In genomic region chr3:122206279-122207070, GRCm38 (mm10) we compare ENCODE assay signal across 12 mouse cellular contexts. TPM values are rescaled to one million over a fixed set of nuclear protein-coding genes. Genes with fewer than 3 reads are reported as not detected.
A peak's percentile ranks its signal among the peaks of the same experiment; 100 is the strongest.
DNase-seq lines count a peak whose midpoint lies in the region; ATAC-seq and TF ChIP-seq lines count a peak whose summit lies in the region.
"Had no signal": no experiment of that assay in that cellular context is flagged by ENCODE, and none has a peak within 500 bp of the region (broad histone marks: within the 10 kb centered on the region; RNA-seq: fewer than 3 reads in every experiment).

No protein-coding gene starts in this region.

- no peak overlapping the region for H3K9ac ChIP-seq in hindbrain, postnatal 0 days (replicated peaks; ENCODE audit: low read length)
- H3K9ac ChIP-seq in hindbrain, embryonic 12.5 days, result no peak overlapping the region
- H3K9ac ChIP-seq in intestine, postnatal 0 days (ENCODE audit: low read depth, low read length), result 0 out of 2 replicates have a peak overlapping the region, but pooled peaks have one; percentile 1
- H3K9ac ChIP-seq in liver, embryonic 15.5 days, result no peak overlapping the region
- H3K9ac ChIP-seq: embryonic facial prominence, embryonic 15.5 days; hindbrain, embryonic 15.5 days; limb, embryonic 13.5 days had no signal

- no peak overlapping the region for H3K4me2 ChIP-seq in hindbrain, postnatal 0 days (ENCODE audit: low read depth, low read length)
- H3K4me2 ChIP-seq in hindbrain, embryonic 12.5 days (replicated peaks), result no peak overlapping the region
- H3K4me2 ChIP-seq in intestine, postnatal 0 days (replicated peaks; ENCODE audit: low read depth), result peak overlapping the region; percentile 27
- 0 out of 2 replicates have a peak overlapping the region, but pooled peaks have one; percentile 10 for H3K4me2 ChIP-seq in liver, embryonic 15.5 days
- H3K4me2 ChIP-seq: embryonic facial prominence, embryonic 15.5 days; hindbrain, embryonic 15.5 days; limb, embryonic 13.5 days had no signal

- no peak overlapping the region for H3K4me3 ChIP-seq in hindbrain, postnatal 0 days (ENCODE audit: low read length)
- H3K4me3 ChIP-seq in hindbrain, embryonic 12.5 days, result no peak overlapping the region
- H3K4me3 ChIP-seq in intestine, postnatal 0 days (ENCODE audit: low read depth, low read length), result no peak overlapping the region
- no peak overlapping the region for H3K4me3 ChIP-seq in liver, embryonic 15.5 days (replicated peaks)
- H3K4me3 ChIP-seq: embryonic facial prominence, embryonic 15.5 days; hindbrain, embryonic 15.5 days; limb, embryonic 13.5 days had no signal

- intact Hi-C loops in left cerebral cortex, postnatal 36 days (cut with DNase I), result no loop called here

- peak; percentile 83 for ATAC-seq in hindbrain, postnatal 0 days
- ATAC-seq in hindbrain, embryonic 12.5 days (ENCODE audit: low FRiP score), result no peak
- peak; percentile 84 for ATAC-seq in cerebellum, adult (ENCODE audit: insufficient number of reproducible peaks, low FRiP score, low TSS enrichment)
- ATAC-seq in intestine, postnatal 0 days, result peak; percentile 78
- peak; percentile 69 for ATAC-seq in liver, embryonic 15.5 days (ENCODE audit: insufficient read depth)

- peak overlapping the region; percentile 56; the same call in 1 of the 2 replicates for H3K27ac ChIP-seq in hindbrain, postnatal 0 days
- no peak overlapping the region for H3K27ac ChIP-seq in hindbrain, embryonic 12.5 days
- peak overlapping the region; percentile 73 for H3K27ac ChIP-seq in intestine, postnatal 0 days (ENCODE audit: low read depth, low read length)
- peak overlapping the region; percentile 62 for H3K27ac ChIP-seq in liver, embryonic 15.5 days (replicated peaks)
- H3K27ac ChIP-seq: embryonic facial prominence, embryonic 15.5 days; hindbrain, embryonic 15.5 days; limb, embryonic 13.5 days had no signal

- 0 out of 2 replicates have a peak, but pooled peaks cover 8% of the 10 kb centered on the region for H3K4me1 ChIP-seq in hindbrain, postnatal 0 days (ENCODE audit: insufficient read depth, low read length)
- H3K4me1 ChIP-seq in hindbrain, embryonic 12.5 days, result no peaks in the 10 kb centered on the region
- H3K4me1 ChIP-seq in intestine, postnatal 0 days (replicated peaks; ENCODE audit: control insufficient read depth, insufficient read depth, low read length), result 0 out of 2 replicates have a peak, but pooled peaks cover 10% of the 10 kb centered on the region
- H3K4me1 ChIP-seq in liver, embryonic 15.5 days (replicated peaks), result peaks cover 7% of the 10 kb centered on the region
- H3K4me1 ChIP-seq: hindbrain, embryonic 15.5 days had no signal

- DNase-seq in hindbrain, postnatal 0 days (ENCODE audit: low spot score), result peak; percentile 82
- DNase-seq in testis, postnatal 10 days (ENCODE audit: low spot score), result no peak
- DNase-seq in left cerebral cortex, postnatal 36 days (ENCODE audit: low spot score in 2 of 2), result no peak
- no peak for DNase-seq in urinary bladder, postnatal 4 days (ENCODE audit: low spot score in 2 of 2)
- DNase-seq: gastrocnemius, postnatal 10 days had no signal

- TF ChIP-seq CTCF in hindbrain, postnatal 0 days (IDR thresholded peaks at IDR 0.05; ENCODE audit: low read depth), result no peak
- TF ChIP-seq CTCF in intestine, postnatal 0 days (IDR thresholded peaks at IDR 0.05; ENCODE audit: low read depth), result no peak

- no peaks in the 10 kb centered on the region for H3K27me3 ChIP-seq in hindbrain, postnatal 0 days (ENCODE audit: insufficient read depth, low read length)
- no peaks in the 10 kb centered on the region for H3K27me3 ChIP-seq in hindbrain, embryonic 12.5 days
- H3K27me3 ChIP-seq in intestine, postnatal 0 days (replicated peaks; ENCODE audit: control insufficient read depth, insufficient read depth, low read length), result no peaks in the 10 kb centered on the region
- no peaks in the 10 kb centered on the region for H3K27me3 ChIP-seq in liver, embryonic 15.5 days
- H3K27me3 ChIP-seq: embryonic facial prominence, embryonic 15.5 days; hindbrain, embryonic 15.5 days; limb, embryonic 13.5 days had no signal

- H3K9me3 ChIP-seq in hindbrain, postnatal 0 days (ENCODE audit: low read length), result no peaks in the 10 kb centered on the region
- no peaks in the 10 kb centered on the region for H3K9me3 ChIP-seq in hindbrain, embryonic 12.5 days (replicated peaks)
- H3K9me3 ChIP-seq in intestine, postnatal 0 days (ENCODE audit: control insufficient read depth), result no peaks in the 10 kb centered on the region
- no peaks in the 10 kb centered on the region for H3K9me3 ChIP-seq in liver, embryonic 15.5 days (replicated peaks)
- H3K9me3 ChIP-seq: embryonic facial prominence, embryonic 15.5 days; hindbrain, embryonic 15.5 days; limb, embryonic 13.5 days had no signal

- WGBS in hindbrain, postnatal 0 days, result 39% methylated on average over 8 of the region's 8 CpGs
- 63% methylated on average over 8 of the region's 8 CpGs for WGBS in hindbrain, embryonic 12.5 days
- WGBS in intestine, postnatal 0 days, result 31% methylated on average over 8 of the region's 8 CpGs
- 51% methylated on average over 8 of the region's 8 CpGs for WGBS in liver, embryonic 15.5 days (ENCODE audit: insufficient replicate concordance)

- H3K36me3 ChIP-seq in hindbrain, postnatal 0 days (ENCODE audit: insufficient read depth, low read length), result no peaks in the 10 kb centered on the region
- H3K36me3 ChIP-seq in hindbrain, embryonic 12.5 days, result no peaks in the 10 kb centered on the region
- H3K36me3 ChIP-seq in intestine, postnatal 0 days (ENCODE audit: control insufficient read depth, insufficient read depth), result no peaks in the 10 kb centered on the region
- H3K36me3 ChIP-seq in liver, embryonic 15.5 days (replicated peaks), result no peaks in the 10 kb centered on the region
- H3K36me3 ChIP-seq: embryonic facial prominence, embryonic 15.5 days; hindbrain, embryonic 15.5 days; limb, embryonic 13.5 days had no signal

RNA-seq across cellular contexts. Expression of gene Gclm, which starts 38.9 kb away (rescaled TPM):
- total RNA-seq in hindbrain, postnatal 0 days (2014; rRNA removed), result 32.1 and 36.9 TPM in 2 replicates
- polyA plus RNA-seq in hindbrain, postnatal 0 days (2015; fragmentation: Nextera tagmentation; extraction: Ambion mirVana), result 65.0 and 67.6 TPM in 2 replicates
- 72.4 and 72.9 TPM in 2 replicates for polyA plus RNA-seq in hindbrain, embryonic 12.5 days (2016; fragmentation: Nextera tagmentation; extraction: Ambion mirVana)
- 382 and 400 TPM in 2 replicates for polyA plus RNA-seq in intestine, postnatal 0 days (2015; fragmentation: Nextera tagmentation; extraction: Ambion mirVana)
- 427 and 441 TPM in 2 replicates for polyA plus RNA-seq in liver, embryonic 15.5 days (2015; fragmentation: Nextera tagmentation; extraction: Ambion mirVana)
- total RNA-seq in left cerebral cortex, postnatal 36 days (2021), result 10 to 100 TPM; 68.8 to 83.6 TPM

Comparison
In these comparisons a context has a peak if more than half of its experiments do, and no peak if none do; other contexts are left out.
1. H3K4me2 ChIP-seq: peak in intestine, postnatal 0 days (single experiment) and liver, embryonic 15.5 days (single experiment); none in hindbrain, postnatal 0 days (single experiment) and hindbrain, embryonic 12.5 days (single experiment).